Mouse (Mus musculus) hindbrain, embryonic 13.5 days (tissue): ENCODE measurements around the gene Gm10750. TPM values are rescaled to one million over a fixed set of nuclear protein-coding genes. Genes with fewer than 3 reads are reported as not detected.
"Not testable (repeated sequence)": the region's sequence is repeated elsewhere in the genome, so short reads cannot be mapped to it uniquely, and the experiment has no call there.

ENCODE experiments used
- ATAC-seq: fragments of 200-750 bp; cut with Nextera tagmentation; 2 replicates; pipeline ENCODE4 v1.8.0; 2017; ENCODE audit warnings: moderate TSS enrichment; ENCODE audit not compliant: low FRiP score
- H3K27ac ChIP-seq: fragments of 300-500 bp; sonication (generic); 2 replicates; pipeline ENCODE4 v1.5.1; 2015; ENCODE audit warnings: inconsistent platforms, mild to moderate bottlenecking, moderate library complexity
- H3K27me3 ChIP-seq: fragments of 300-500 bp; sonication (generic); 2 replicates; pipeline ENCODE4 v1.6.1; 2015; ENCODE audit warnings: mild to moderate bottlenecking, inconsistent platforms
- H3K36me3 ChIP-seq: fragments of 300-500 bp; sonication (generic); 2 replicates; pipeline ENCODE4 v1.6.1; 2015; ENCODE audit warnings: mild to moderate bottlenecking, inconsistent platforms
- H3K4me1 ChIP-seq: fragments of 300-500 bp; sonication (generic); replicated peaks from 2 replicates; pipeline ENCODE4 v1.6.1; 2015; ENCODE audit warnings: inconsistent platforms
- H3K4me2 ChIP-seq: fragments of 300-500 bp; sonication (generic); 2 replicates; pipeline ENCODE4 v1.6.1; 2015; ENCODE audit warnings: inconsistent platforms, mild to moderate bottlenecking, moderate library complexity
- H3K4me3 ChIP-seq: fragments of 300-500 bp; sonication (generic); 2 replicates; pipeline ENCODE4 v1.5.1; 2015; ENCODE audit warnings: mild to moderate bottlenecking, inconsistent platforms
- H3K9ac ChIP-seq: fragments of 300-500 bp; sonication (generic); 2 replicates; pipeline ENCODE4 v1.6.1; 2015; ENCODE audit warnings: mild to moderate bottlenecking, inconsistent platforms
- H3K9me3 ChIP-seq: fragments of 300-500 bp; sonication (generic); 2 replicates; pipeline ENCODE4 v1.6.1; 2016; ENCODE audit warnings: inconsistent platforms
- WGBS: fragments of 180-500 bp; shearing (Covaris S2); methylation state at CpG from one replicate; pipeline ENCODE4 v1.1.7; 2015; 5-methylcytosine and 5-hydroxymethylcytosine counted together
- polyA plus RNA-seq: library from polyadenylated mRNA; unstranded; fragments of >200 nt; fragmentation: Nextera tagmentation; extraction: Ambion mirVana; gene quantifications from 2 replicates; pipeline ENCODE4 v1.2.1, GENCODE M21; 2015

Gm10750 gene
- not detected in 2 replicates for polyA plus RNA-seq

DNA sequence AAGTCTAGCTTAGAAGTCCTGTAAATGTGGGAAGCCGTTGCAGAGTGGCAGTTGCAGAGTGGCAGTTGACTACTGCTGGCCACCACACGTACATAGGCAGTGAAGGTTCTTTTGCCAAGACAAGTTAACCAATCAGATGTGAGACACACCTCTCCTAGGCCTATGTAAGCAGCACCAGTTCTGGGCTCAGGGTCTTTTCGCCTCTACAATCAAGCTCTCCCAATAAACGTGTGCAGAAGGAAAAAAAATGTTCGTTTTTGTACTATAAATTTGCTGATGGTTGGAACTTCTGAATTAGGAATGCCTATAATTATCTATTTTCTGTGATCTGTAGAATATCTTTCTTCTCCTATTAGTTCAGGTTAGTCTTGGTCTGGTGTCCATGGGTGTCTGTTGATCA lies at the start of gene Gm10750:
Gene Gm10750 (minus strand): TSS at position 101 of the 400 bp plus-strand sequence.
- not testable (repeated sequence) for ATAC-seq, H3K9me3 ChIP-seq, H3K9ac ChIP-seq, H3K4me3 ChIP-seq, H3K27me3 ChIP-seq, H3K4me2 ChIP-seq, H3K27ac ChIP-seq, H3K36me3 ChIP-seq, H3K4me1 ChIP-seq
- WGBS = 82% methylated on average over 5 of the region's 5 CpGs

DNA sequence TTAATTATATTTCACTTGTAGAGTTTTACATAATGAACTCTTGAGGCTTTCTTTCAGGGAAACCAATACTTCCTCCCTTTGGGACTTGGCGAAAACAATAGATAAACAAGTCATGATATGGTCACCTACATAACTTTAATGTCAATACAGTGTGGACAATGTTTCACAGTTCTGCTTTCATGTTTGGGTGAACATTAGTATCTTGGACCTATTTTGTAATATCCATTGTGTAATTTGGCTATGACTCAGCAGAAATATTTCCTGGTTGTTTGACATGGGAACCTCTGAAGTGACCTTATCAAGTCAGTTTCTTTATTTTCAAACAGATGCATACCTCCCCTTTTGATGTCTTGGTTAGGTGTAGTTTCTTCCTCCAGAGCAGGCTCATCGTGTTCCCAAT lies 12.2 kb downstream of the Gm10750 start:
- no peak overlapping the region for H3K4me3 ChIP-seq
- H3K9me3 ChIP-seq = no peaks in the 10 kb centered on the region
- H3K4me1 ChIP-seq = no peaks in the 10 kb centered on the region
- H3K36me3 ChIP-seq = no peaks in the 10 kb centered on the region
- WGBS = 84% methylated on average over 2 of the region's 2 CpGs
- no peaks in the 10 kb centered on the region for H3K27me3 ChIP-seq
- H3K9ac ChIP-seq = no peak overlapping the region
- ATAC-seq = no peak
- no peak overlapping the region for H3K4me2 ChIP-seq
- H3K27ac ChIP-seq = no peak overlapping the region

DNA sequence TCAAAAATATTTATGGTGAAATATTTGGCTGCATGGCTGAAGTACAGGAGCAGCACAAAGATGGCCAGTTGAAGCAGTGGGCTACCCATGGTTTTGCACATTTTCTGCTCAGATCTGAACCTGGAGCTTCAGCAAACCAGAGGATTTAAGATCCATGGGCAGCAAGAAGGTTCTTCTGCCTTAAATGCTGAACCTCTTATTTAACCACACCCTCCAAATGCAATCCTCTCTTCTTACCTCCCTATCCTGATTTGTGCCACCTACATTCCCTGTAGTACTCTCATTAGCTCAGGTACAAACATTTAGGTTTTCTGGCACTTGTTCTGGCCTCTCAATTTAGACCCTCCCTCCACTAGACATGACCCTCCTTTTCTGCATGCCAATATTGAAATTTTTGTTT lies 13.9 kb downstream of the Gm10750 start, which contains the start of gene Gm1330:
Gene Gm1330 (minus strand): TSS at position 101 of the 400 bp plus-strand sequence.
- no peaks in the 10 kb centered on the region for H3K36me3 ChIP-seq
- no peak within 1 kb of the TSS for H3K9ac ChIP-seq
- no peak for ATAC-seq
- H3K4me3 ChIP-seq = no peak within 1 kb of the TSS
- no peak within 1 kb of the TSS for H3K27ac ChIP-seq
- no peaks in the 10 kb centered on the region for H3K4me1 ChIP-seq
- no peaks in the 10 kb centered on the region for H3K27me3 ChIP-seq
- H3K4me2 ChIP-seq = no peak within 1 kb of the TSS
- no peaks in the 10 kb centered on the region for H3K9me3 ChIP-seq

DNA sequence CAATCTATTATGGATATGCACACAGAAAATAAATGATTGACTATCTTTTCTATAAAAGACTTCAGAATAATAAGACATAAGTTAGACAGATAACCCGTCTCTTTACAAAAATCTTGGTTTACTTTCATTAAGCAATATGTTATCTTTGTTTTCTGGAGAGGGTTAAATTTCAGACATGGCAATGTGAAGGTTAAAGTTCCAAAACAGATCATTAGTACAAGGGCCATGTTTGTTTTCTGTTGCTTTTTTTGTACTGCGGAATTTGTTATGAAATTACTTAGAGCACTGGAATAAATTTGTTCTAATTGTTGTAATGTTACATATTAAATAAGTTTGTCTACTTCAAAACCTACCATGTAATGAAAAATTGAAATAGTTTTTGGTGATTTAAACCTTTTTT lies 21.9 kb downstream of the Gm10750 start:
- H3K4me1 ChIP-seq = no peaks in the 10 kb centered on the region
- no peak overlapping the region for H3K9ac ChIP-seq
- WGBS = 93% methylated on average over 2 of the region's 2 CpGs
- no peaks in the 10 kb centered on the region for H3K36me3 ChIP-seq
- no peak overlapping the region for H3K4me2 ChIP-seq
- H3K27me3 ChIP-seq = no peaks in the 10 kb centered on the region
- no peaks in the 10 kb centered on the region for H3K9me3 ChIP-seq
- no peak overlapping the region for H3K4me3 ChIP-seq
- no peak for ATAC-seq
- no peak overlapping the region for H3K27ac ChIP-seq

Other genes starting within 250 kb of the Gm10750 start
- gene Cst11, start 245.7 kb downstream of the Gm10750 start, polyA plus RNA-seq = not detected in 2 replicates
- not detected in 2 replicates for gene 8030411F24Rik, start 235.2 kb downstream of the Gm10750 start, polyA plus RNA-seq
- gene Cst12, start 227.9 kb downstream of the Gm10750 start, polyA plus RNA-seq = not detected in 2 replicates
- gene Cst8, start 218.5 kb downstream of the Gm10750 start, polyA plus RNA-seq = not detected in 2 replicates
- not detected in 2 replicates for gene Cst13, start 197.2 kb downstream of the Gm10750 start, polyA plus RNA-seq
- gene Cst9, start 182.1 kb downstream of the Gm10750 start, polyA plus RNA-seq = not detected in 2 replicates
- not detected in 2 replicates for gene 9230104L09Rik, start 152.2 kb downstream of the Gm10750 start, polyA plus RNA-seq
- gene Cst3, start 141.5 kb downstream of the Gm10750 start, polyA plus RNA-seq = 522 and 533 TPM in 2 replicates
- gene Gm1330, start 14.0 kb downstream of the Gm10750 start, polyA plus RNA-seq = not detected in 2 replicates